Mouse (Mus musculus): ENCODE results near the gene Map2k7.

Map2k7 gene

GRCm38 (mm10) chr8:4238434-4239192, at the start of gene Map2k7, which contains the start of gene Gm49320:
TSS of gene Map2k7 (plus strand) at chr8:4238740.
TSS of gene Gm49320 (plus strand) at chr8:4238865.
- peak; percentile 99 for DNase-seq

GRCm38 (mm10) chr8:4189031-4189722, 49.4 kb upstream of the Map2k7 start:
- no peak for DNase-seq

- no peak for DNase-seq
These were observed 46.2 kb upstream of the Map2k7 start for GRCm38 (mm10) chr8:4192305-4192704.

GRCm38 (mm10) chr8:4192807-4193587, 45.5 kb upstream of the Map2k7 start:
- peak; percentile 88 for DNase-seq

GRCm38 (mm10) chr8:4193588-4193894, 45.0 kb upstream of the Map2k7 start:
- DNase-seq = no peak

GRCm38 (mm10) chr8:4201321-4201720, 37.2 kb upstream of the Map2k7 start:
- DNase-seq = no peak

- no peak for DNase-seq
These were observed 33.1 kb upstream of the Map2k7 start for GRCm38 (mm10) chr8:4205246-4206123.

GRCm38 (mm10) chr8:4206182-4207015, 32.1 kb upstream of the Map2k7 start:
- no peak for DNase-seq

GRCm38 (mm10) chr8:4207016-4207350, 31.6 kb upstream of the Map2k7 start:
- DNase-seq = no peak

GRCm38 (mm10) chr8:4211097-4211496, 27.4 kb upstream of the Map2k7 start:
- no peak for DNase-seq

- DNase-seq = no peak
These were observed 25.7 kb upstream of the Map2k7 start for GRCm38 (mm10) chr8:4212809-4213209.

GRCm38 (mm10) chr8:4213210-4214005, 25.1 kb upstream of the Map2k7 start:
- DNase-seq = peak; percentile 61

- peak; percentile 56 for DNase-seq
These were observed 24.2 kb upstream of the Map2k7 start for GRCm38 (mm10) chr8:4214006-4214980.

- no peak for DNase-seq
These were observed 22.2 kb upstream of the Map2k7 start for GRCm38 (mm10) chr8:4216296-4216695.

- DNase-seq = no peak
These were observed 21.5 kb upstream of the Map2k7 start, which contains the start of gene Prr36 for GRCm38 (mm10) chr8:4216791-4217621. TSS of gene Prr36 (minus strand) at chr8:4217459.

- DNase-seq = no peak
These were observed 18.9 kb upstream of the Map2k7 start for GRCm38 (mm10) chr8:4219617-4220016.

- DNase-seq = no peak
These were observed 16.5 kb upstream of the Map2k7 start for GRCm38 (mm10) chr8:4222059-4222458.

GRCm38 (mm10) chr8:4226323-4226722, 12.2 kb upstream of the Map2k7 start:
- DNase-seq = no peak

Data from thymus, postnatal 25 days (tissue).